Mouse (Mus musculus) CH12.LX (cell line): Measurements from ENCODE around the gene 4930556J24Rik. TPM values are rescaled to one million over a fixed set of nuclear protein-coding genes. Genes with fewer than 3 reads are reported as not detected.

ENCODE experiments used
- DNase-seq: peaks from one replicate; pipeline ENCODE4 v3.0.0-alpha.2; 2013; ENCODE audit errors: extremely low read depth
- H3K27ac ChIP-seq: 2 replicates; pipeline ENCODE4 v1.5.1; 2012; ENCODE audit warnings: low read depth, mild to moderate bottlenecking, control low read depth, moderate library complexity; ENCODE audit not compliant: insufficient read depth
- H3K27me3 ChIP-seq: replicated peaks from 2 replicates; pipeline ENCODE3; 2012; ENCODE audit warnings: inconsistent platforms
- H3K36me3 ChIP-seq, 2 experiments: replicated peaks in 1 of 2; 2 replicates each; pipeline versions ENCODE3 to v1.6.1; 2012; ENCODE audit warnings: inconsistent platforms in 1 of 2, low read length in 1 of 2, mild to moderate bottlenecking in 1 of 2, mixed read lengths in 1 of 2, moderate library complexity in 1 of 2; ENCODE audit not compliant: control insufficient read depth in 1 of 2, insufficient read depth in 1 of 2
- H3K4me1 ChIP-seq, 2 experiments: 2 replicates each; pipeline ENCODE4 v1.6.1; 2012; ENCODE audit warnings: inconsistent platforms in 1 of 2, moderate library complexity in 1 of 2; ENCODE audit not compliant: insufficient read depth in 2 of 2, control insufficient read depth in 1 of 2
- H3K4me2 ChIP-seq: 2 replicates; pipeline ENCODE4 v1.6.1; 2012; ENCODE audit warnings: low read depth, mild to moderate bottlenecking, control low read depth; ENCODE audit not compliant: poor library complexity, insufficient read depth, severe bottlenecking
- H3K4me3 ChIP-seq, 3 experiments: fragments of 150-350 bp in 1 of 3; sonication (generic) in 1 of 3; replicated peaks in 1 of 3; 2 replicates each; pipeline versions ENCODE3 to v1.5.1; 2011 to 2012; ENCODE audit warnings: low read depth in 2 of 3, low read length in 2 of 3, mild to moderate bottlenecking in 2 of 3, moderate library complexity in 2 of 3, control low read depth in 1 of 3, improper control_type of control experiment in 1 of 3, inconsistent platforms in 1 of 3, mixed read lengths in 1 of 3; ENCODE audit not compliant: poor library complexity in 1 of 3
- H3K79me2 ChIP-seq: replicated peaks from 2 replicates; pipeline ENCODE4 v1.6.1; 2012; ENCODE audit warnings: mild to moderate bottlenecking, moderate library complexity; ENCODE audit not compliant: control insufficient read depth, poor library complexity, insufficient read depth, severe bottlenecking; ENCODE audit errors: extremely low read depth
- H3K9ac ChIP-seq: 2 replicates; pipeline ENCODE4 v1.6.1; 2012; ENCODE audit warnings: low read depth, mild to moderate bottlenecking, control low read depth, moderate library complexity; ENCODE audit not compliant: insufficient read depth
- H3K9me3 ChIP-seq: replicated peaks from 2 replicates; pipeline ENCODE3; 2012; ENCODE audit warnings: low read length, inconsistent platforms, mixed read lengths
- BHLHE40 ChIP-seq: IDR thresholded peaks from 2 replicates; pipeline ENCODE4 v1.6.1; 2011; ENCODE audit warnings: mild to moderate bottlenecking, low read depth, low read length, improper control_type of control experiment
- CHD1 ChIP-seq: IDR thresholded peaks from 2 replicates; pipeline ENCODE4 v1.6.1; 2012; ENCODE audit warnings: low read depth, low read length, improper control_type of control experiment, inconsistent platforms
- CHD2 ChIP-seq: IDR thresholded peaks from 2 replicates; pipeline ENCODE4 v1.6.1; 2011; ENCODE audit warnings: low read length, improper control_type of control experiment
- CTCF ChIP-seq, 2 experiments: IDR thresholded peaks in 1 of 2; conservative IDR thresholded peaks in 1 of 2; 2 replicates each; pipeline ENCODE4 v1.5.1; 2011 to 2012; ENCODE audit warnings: low read depth in 2 of 2, low read length in 2 of 2, improper control_type of control experiment in 1 of 2, inconsistent platforms in 1 of 2, mild to moderate bottlenecking in 1 of 2, moderate library complexity in 1 of 2
- E2F4 ChIP-seq: IDR thresholded peaks from 2 replicates; pipeline ENCODE4 v1.6.1; 2011; ENCODE audit warnings: low read depth, low read length, improper control_type of control experiment; ENCODE audit not compliant: insufficient replicate concordance
- EP300 ChIP-seq: IDR thresholded peaks from 2 replicates; pipeline ENCODE4 v1.6.1; 2011; ENCODE audit warnings: low read length, improper control_type of control experiment
- ETS1 ChIP-seq: conservative IDR thresholded peaks from 2 replicates; pipeline ENCODE4 v1.6.1; 2012; ENCODE audit warnings: low read depth, mild to moderate bottlenecking, inconsistent platforms, low read length, improper control_type of control experiment, moderate library complexity
- GABPA ChIP-seq: IDR thresholded peaks from 2 replicates; pipeline ENCODE4 v1.6.1; 2012; ENCODE audit warnings: low read depth, low read length, improper control_type of control experiment, inconsistent platforms; ENCODE audit not compliant: insufficient replicate concordance
- HCFC1 ChIP-seq: IDR thresholded peaks from 2 replicates; pipeline ENCODE4 v1.6.1; 2012; ENCODE audit warnings: low read depth, mild to moderate bottlenecking, inconsistent platforms, low read length, improper control_type of control experiment
- IRF4 ChIP-seq: IDR thresholded peaks from 2 replicates; pipeline ENCODE4 v1.6.1; 2014; ENCODE audit warnings: low read depth, mild to moderate bottlenecking, inconsistent platforms, low read length, improper control_type of control experiment
- JUN ChIP-seq: IDR thresholded peaks from 2 replicates; pipeline ENCODE4 v1.6.1; 2011; ENCODE audit warnings: low read depth, mild to moderate bottlenecking, low read length, improper control_type of control experiment, moderate library complexity; ENCODE audit not compliant: insufficient read depth
- JUND ChIP-seq: conservative IDR thresholded peaks from 2 replicates; pipeline ENCODE4 v1.6.1; 2011; ENCODE audit warnings: low read depth, low read length, improper control_type of control experiment
- KAT2A ChIP-seq: IDR thresholded peaks from 2 replicates; pipeline ENCODE4 v1.6.1; 2012; ENCODE audit warnings: low read length, improper control_type of control experiment, inconsistent platforms; ENCODE audit not compliant: insufficient replicate concordance
- MAX ChIP-seq: IDR thresholded peaks from 2 replicates; pipeline ENCODE4 v1.6.1; 2011; ENCODE audit warnings: low read length, improper control_type of control experiment
- MAZ ChIP-seq: IDR thresholded peaks from 2 replicates; pipeline ENCODE4 v1.6.1; 2012; ENCODE audit warnings: low read depth, mild to moderate bottlenecking, inconsistent platforms, low read length, improper control_type of control experiment, moderate library complexity
- MEF2A ChIP-seq: IDR thresholded peaks from 2 replicates; pipeline ENCODE4 v1.6.1; 2014; ENCODE audit warnings: low read depth, mild to moderate bottlenecking, inconsistent platforms, low read length, improper control_type of control experiment, borderline replicate concordance
- MXI1 ChIP-seq: IDR thresholded peaks from 2 replicates; pipeline ENCODE4 v1.6.1; 2011; ENCODE audit warnings: mild to moderate bottlenecking, low read depth, low read length, improper control_type of control experiment
- MYC ChIP-seq: IDR thresholded peaks from 2 replicates; pipeline ENCODE4 v1.6.1; 2011; ENCODE audit warnings: low read depth, mild to moderate bottlenecking, improper control_type of control experiment, low read length
- NELFE ChIP-seq: IDR thresholded peaks from 2 replicates; pipeline ENCODE4 v1.6.1; 2011; ENCODE audit warnings: low read depth, low read length, improper control_type of control experiment
- NRF1 ChIP-seq: IDR thresholded peaks from 2 replicates; pipeline ENCODE4 v1.6.1; 2014; ENCODE audit warnings: low read depth, mild to moderate bottlenecking, inconsistent platforms, low read length, improper control_type of control experiment, moderate library complexity
- POLR2A ChIP-seq: IDR thresholded peaks from 2 replicates; pipeline ENCODE4 v1.6.1; 2011; ENCODE audit warnings: low read depth, mild to moderate bottlenecking, improper control_type of control experiment, low read length
- POLR2AphosphoS2 ChIP-seq: IDR thresholded peaks from 2 replicates; pipeline ENCODE4 v1.6.1; 2011; ENCODE audit warnings: low read depth, low read length, improper control_type of control experiment
- RAD21 ChIP-seq: IDR thresholded peaks from 2 replicates; pipeline ENCODE4 v1.6.1; 2011; ENCODE audit warnings: low read depth, mild to moderate bottlenecking, low read length, improper control_type of control experiment, moderate library complexity
- SIN3A ChIP-seq: IDR thresholded peaks from 2 replicates; pipeline ENCODE4 v1.6.1; 2012; ENCODE audit warnings: low read length, improper control_type of control experiment, inconsistent platforms
- TBP ChIP-seq: conservative IDR thresholded peaks from 2 replicates; pipeline ENCODE4 v1.6.1; 2011; ENCODE audit warnings: low read depth, low read length, improper control_type of control experiment
- TCF12 ChIP-seq: IDR thresholded peaks from 2 replicates; pipeline ENCODE4 v1.6.1; 2014; ENCODE audit warnings: low read depth, mild to moderate bottlenecking, inconsistent platforms, low read length, improper control_type of control experiment
- UBTF ChIP-seq: IDR thresholded peaks from 2 replicates; pipeline ENCODE4 v1.6.1; 2012; ENCODE audit warnings: low read depth, mild to moderate bottlenecking, inconsistent platforms, low read length, improper control_type of control experiment, moderate library complexity
- USF1 ChIP-seq: IDR thresholded peaks from 2 replicates; pipeline ENCODE4 v1.6.1; 2014; ENCODE audit warnings: low read depth, mild to moderate bottlenecking, inconsistent platforms, low read length, improper control_type of control experiment
- ZKSCAN1 ChIP-seq: IDR thresholded peaks from 2 replicates; pipeline ENCODE4 v1.6.1; 2012; ENCODE audit warnings: low read depth, inconsistent platforms, low read length, improper control_type of control experiment, borderline replicate concordance
- ZNF384 ChIP-seq: IDR thresholded peaks from 2 replicates; pipeline ENCODE4 v1.6.1; 2012; ENCODE audit warnings: low read depth, low read length, improper control_type of control experiment, inconsistent platforms
- dilution Hi-C: fragments of 300-500 bp; cut with MboI; formaldehyde crosslinking; loops from 2 replicates; pipeline ENCODE4 v1.14.3; 2020; ENCODE audit warnings: low sequenced_read_pairs; ENCODE audit not compliant: extremely low pct_unique_long_range_greater_than_20kb, extremely low pct_ligation_motif_present
- in situ Hi-C: fragments of 300-500 bp; cut with MboI; formaldehyde crosslinking; loops from 3 replicates; pipeline ENCODE4 v1.14.3; 2019; ENCODE audit warnings: low sequenced_read_pairs, low pct_ligation_motif_present, low pct_unique_long_range_greater_than_20kb, mixed read lengths
- polyA plus RNA-seq: library from polyadenylated mRNA; unstranded; fragments of >175 nt; gene quantifications from 2 replicates; pipeline ENCODE4 v1.2.1, GENCODE M21; 2012; ENCODE audit warnings: low read depth; ENCODE audit not compliant: insufficient read length
- total RNA-seq, 2 experiments: library from RNA; depleted of rRNA; stranded (reverse); fragments of 300-350 nt in 1 of 2; fragments of >200 nt in 1 of 2; gene quantifications; 2 replicates each; pipeline ENCODE4 v1.2.3; 2012 to 2014

4930556J24Rik gene
- total and polyA plus RNA-seq, 3 experiments = 0.21 to 0.70 TPM; not detected in 1

GRCm38 (mm10) chr11:3895458-3895857 is 81.1 kb downstream of the 4930556J24Rik start:
- peaks cover 12 to 34% of the 10 kb centered on the region in 2 experiments for H3K36me3 ChIP-seq

GRCm38 (mm10) chr11:3894406-3895281 is 81.9 kb downstream of the 4930556J24Rik start, which contains the start of the genes 4921536K21Rik and Dusp18:
TSS of gene 4921536K21Rik (minus strand) at chr11:3895098.
TSS of gene Dusp18 (plus strand) at chr11:3895240.
- H3K27me3 ChIP-seq = peaks cover 3% of the 10 kb centered on the region
- peak within 1 kb of the TSS; percentile 57 to 87 (median 74) for H3K4me3 ChIP-seq
- H3K4me1 ChIP-seq = peaks cover 0 to 22% of the 10 kb centered on the region in 2 experiments; a peak in 2 of 4 replicates
- H3K79me2 ChIP-seq = no peaks in the 10 kb centered on the region
- peak within 1 kb of the TSS; percentile 85 for H3K4me2 ChIP-seq
- H3K36me3 ChIP-seq = peaks cover 12 to 28% of the 10 kb centered on the region in 2 experiments
- dilution Hi-C loops (no loop called here), in situ Hi-C loops (no loop called here)
- H3K9ac ChIP-seq = peak within 1 kb of the TSS; percentile 77
- H3K9me3 ChIP-seq = no peaks in the 10 kb centered on the region
- H3K27ac ChIP-seq = peak within 1 kb of the TSS; percentile 78
- DNase-seq = peak; percentile 92
- TF ChIP-seq MAX (peak; percentile 94), CHD2 (no peak), ETS1 (peak; percentile 9; the same call in 1 of the 2 replicates), MYC (peak; percentile 91; the same call in 1 of the 2 replicates), GABPA (no peak), MEF2A (peak; percentile 12; the same call in 1 of the 2 replicates), CHD1 (peak; percentile 84; the same call in 1 of the 2 replicates), KAT2A (peak; percentile 53; the same call in 1 of the 2 replicates), POLR2AphosphoS2 (no peak; the same call in 1 of the 2 replicates), HCFC1 (peak; percentile 75), MXI1 (peak; percentile 99), UBTF (no peak; the same call in 1 of the 2 replicates), ZNF384 (no peak), BHLHE40 (no peak), JUN (no peak), TCF12 (peak; percentile 81), RAD21 (no peak), EP300 (no peak), NELFE (peak; percentile 64), ZKSCAN1 (no peak), POLR2A (peak; percentile 78), SIN3A (peak; percentile 96), IRF4 (peak; percentile 34), JUND (no peak)

More at GRCm38 (mm10) chr11:3895458-3895857, 81.1 kb downstream of the 4930556J24Rik start:
- Histone ChIP-seq H3K27ac (peak overlapping the region; percentile 78), H3K27me3 (peaks cover 3% of the 10 kb centered on the region), H3K79me2 (no peaks in the 10 kb centered on the region), H3K4me2 (peak overlapping the region; percentile 85), H3K4me3 (peak overlapping the region; percentile 57 to 87 (median 74)), H3K9me3 (no peaks in the 10 kb centered on the region), H3K9ac (peak overlapping the region; percentile 77), H3K4me1 (peaks cover 0 to 19% of the 10 kb centered on the region in 2 experiments; a peak in 2 of 4 replicates)
- TF ChIP-seq ETS1 = no peak
- TF ChIP-seq GABPA = no peak
- no peak for TF ChIP-seq BHLHE40
- no peak for TF ChIP-seq USF1
- no peak for TF ChIP-seq TBP
- TF ChIP-seq E2F4 = no peak
- TF ChIP-seq MYC = no peak
- no peak for TF ChIP-seq CTCF (conservative IDR thresholded peaks at IDR 0.05 in 1 of 2, IDR thresholded peaks at IDR 0.05 in 1 of 2; ENCODE audit: low read depth in 2 of 2, low read length in 2 of 2)
- no peak for TF ChIP-seq IRF4
- TF ChIP-seq NRF1 = no peak
- no peak for TF ChIP-seq CHD2
- no peak for TF ChIP-seq POLR2A
- TF ChIP-seq MEF2A = no peak
- no peak for TF ChIP-seq MAZ
- no peak for TF ChIP-seq MAX
- dilution Hi-C loops (no loop called here), in situ Hi-C loops (no loop called here)
- no peak for DNase-seq
